Comparison of ENCODE assay signal across 16 mouse cellular contexts in genomic region chr14:46381457-46381856, GRCm38 (mm10). TPM values are rescaled to one million over a fixed set of nuclear protein-coding genes. Genes with fewer than 3 reads are reported as not detected.
DNase-seq lines count a peak whose midpoint lies in the region; ATAC-seq and TF ChIP-seq lines count a peak whose summit lies in the region.
"Had no signal": no experiment of that assay in that cellular context is flagged by ENCODE, and none has a peak within 500 bp of the region (broad histone marks: within the 10 kb centered on the region; RNA-seq: fewer than 3 reads in every experiment).

No protein-coding gene starts in this region.

- no peaks in the 10 kb centered on the region for H3K9me3 ChIP-seq in heart, embryonic 10.5 days
- no peaks in the 10 kb centered on the region for H3K9me3 ChIP-seq in embryonic facial prominence, embryonic 14.5 days (ENCODE audit: control insufficient read depth, low read length)
- no peaks in the 10 kb centered on the region for H3K9me3 ChIP-seq in midbrain, embryonic 15.5 days
- no peaks in the 10 kb centered on the region for H3K9me3 ChIP-seq in liver, postnatal 0 days (ENCODE audit: low read length)
- H3K9me3 ChIP-seq: hindbrain, embryonic 13.5 days; kidney, embryonic 15.5 days; midbrain, embryonic 10.5 days; neural tube, embryonic 12.5 days had no signal

- ATAC-seq in embryonic facial prominence, embryonic 14.5 days (ENCODE audit: low read depth): peak; percentile 35; the same call in 1 of the 2 replicates
- ATAC-seq in midbrain, embryonic 15.5 days (replicated peaks): no peak
- ATAC-seq in liver, postnatal 0 days: no peak
- ATAC-seq: activated CD4-positive, CD25-positive, alpha-beta regulatory T cell, adult 4 months had no signal

- H3K4me2 ChIP-seq in embryonic facial prominence, embryonic 14.5 days (ENCODE audit: low read depth, low read length): peak overlapping the region; percentile 70; the same call in 1 of the 2 replicates
- H3K4me2 ChIP-seq in midbrain, embryonic 15.5 days: no peak overlapping the region
- no peak overlapping the region for H3K4me2 ChIP-seq in liver, postnatal 0 days (ENCODE audit: low read depth, low read length)

- intact Hi-C loops in heart, adult 2 months (cut with DNase I): loop anchor here (10.0 kb wide), 1 partner anchor 307 kb away; no protein-coding TSS in a partner anchor

- no peak overlapping the region for H3K4me3 ChIP-seq in heart, adult 2 months
- H3K4me3 ChIP-seq in heart, embryonic 10.5 days: no peak overlapping the region
- H3K4me3 ChIP-seq in embryonic facial prominence, embryonic 14.5 days (ENCODE audit: low read depth, low read length): no peak overlapping the region
- no peak overlapping the region for H3K4me3 ChIP-seq in midbrain, embryonic 15.5 days
- H3K4me3 ChIP-seq in liver, postnatal 0 days (ENCODE audit: low read depth, low read length): no peak overlapping the region
- H3K4me3 ChIP-seq: kidney, embryonic 15.5 days; neural tube, embryonic 12.5 days had no signal

- no peak for TF ChIP-seq CTCF in heart, adult 2 months (IDR thresholded peaks at IDR 0.05)
- TF ChIP-seq CTCF in liver, postnatal 0 days (IDR thresholded peaks at IDR 0.05; ENCODE audit: low read depth): no peak

- peak; percentile 55 to 63 for DNase-seq in heart, adult 2 months
- no peak for DNase-seq in heart, embryonic 10.5 days (ENCODE audit: low spot score)
- peak; percentile 26 for DNase-seq in cerebellum, adult 11 months
- DNase-seq in embryonic facial prominence, embryonic 14.5 days (ENCODE audit: low spot score): peak; percentile 70
- peak; percentile 28 for DNase-seq in heart, postnatal 4 days
- DNase-seq in liver, postnatal 0 days: no peak
- no peak for DNase-seq in liver
- DNase-seq: right cerebral cortex, adult 18-20 months; thymus, postnatal 4 days had no signal

- no peaks in the 10 kb centered on the region; the same call in 1 of the 2 replicates for H3K27me3 ChIP-seq in heart, adult 2 months (ENCODE audit: control insufficient read depth, insufficient read depth, low read length)
- peaks cover 40% of the 10 kb centered on the region for H3K27me3 ChIP-seq in heart, embryonic 10.5 days (ENCODE audit: insufficient read depth, poor library complexity, severe bottlenecking)
- no peaks in the 10 kb centered on the region for H3K27me3 ChIP-seq in embryonic facial prominence, embryonic 14.5 days (replicated peaks; ENCODE audit: control insufficient read depth, insufficient read depth, low read length)
- H3K27me3 ChIP-seq in midbrain, embryonic 15.5 days (replicated peaks): peaks cover 50% of the 10 kb centered on the region
- H3K27me3 ChIP-seq in liver, postnatal 0 days (ENCODE audit: insufficient read depth, low read length): peaks cover 11% of the 10 kb centered on the region

- no peak for TF ChIP-seq EP300 in heart, adult 2 months (IDR thresholded peaks at IDR 0.05; ENCODE audit: insufficient read depth, low read depth, low read length)
- TF ChIP-seq EP300 in liver, postnatal 0 days (IDR thresholded peaks at IDR 0.05; ENCODE audit: low read depth): no peak

- WGBS in heart, adult 2 months: 31% methylated on average over 6 of the region's 6 CpGs
- whole genome bisulfite sequencing in heart, embryonic 10.5 days: 45% methylated on average over 6 of the region's 6 CpGs
- 41% methylated on average over 6 of the region's 6 CpGs for WGBS in embryonic facial prominence, embryonic 14.5 days
- 34% methylated on average over 6 of the region's 6 CpGs for WGBS in midbrain, embryonic 15.5 days
- 58% methylated on average over 6 of the region's 6 CpGs for WGBS in liver, postnatal 0 days (ENCODE audit: insufficient replicate concordance)

- H3K36me3 ChIP-seq in heart, adult 2 months (ENCODE audit: control insufficient read depth, insufficient read depth, low read length): no peaks in the 10 kb centered on the region
- peaks cover 16% of the 10 kb centered on the region for H3K36me3 ChIP-seq in heart, embryonic 10.5 days
- peaks cover 21% of the 10 kb centered on the region for H3K36me3 ChIP-seq in embryonic facial prominence, embryonic 14.5 days (ENCODE audit: control insufficient read depth, insufficient read depth, low read length)
- no peaks in the 10 kb centered on the region for H3K36me3 ChIP-seq in midbrain, embryonic 15.5 days (replicated peaks)
- no peaks in the 10 kb centered on the region for H3K36me3 ChIP-seq in liver, postnatal 0 days (replicated peaks; ENCODE audit: insufficient read depth, low read length)
- H3K36me3 ChIP-seq: hindbrain, embryonic 13.5 days; neural tube, embryonic 12.5 days had no signal

- no peak for TF ChIP-seq POLR2A in heart, adult 2 months (IDR thresholded peaks at IDR 0.05; ENCODE audit: insufficient read depth, low read depth, low read length)

- H3K4me1 ChIP-seq in heart, adult 2 months (ENCODE audit: control insufficient read depth, insufficient read depth, low read length): peaks cover 2% of the 10 kb centered on the region; the same call in 1 of the 2 replicates
- H3K4me1 ChIP-seq in heart, embryonic 10.5 days: peaks cover 24% of the 10 kb centered on the region
- peaks cover 30% of the 10 kb centered on the region for H3K4me1 ChIP-seq in embryonic facial prominence, embryonic 14.5 days (ENCODE audit: control insufficient read depth, insufficient read depth, low read length)
- peaks cover 21% of the 10 kb centered on the region for H3K4me1 ChIP-seq in midbrain, embryonic 15.5 days
- no peaks in the 10 kb centered on the region; the same call in 1 of the 2 replicates for H3K4me1 ChIP-seq in liver, postnatal 0 days (ENCODE audit: insufficient read depth)

- H3K9ac ChIP-seq in heart, adult 2 months (ENCODE audit: low read depth, low read length): no peak overlapping the region
- H3K9ac ChIP-seq in embryonic facial prominence, embryonic 14.5 days (ENCODE audit: low read depth, low read length): no peak overlapping the region
- H3K9ac ChIP-seq in midbrain, embryonic 15.5 days: no peak overlapping the region
- no peak overlapping the region for H3K9ac ChIP-seq in liver, postnatal 0 days (replicated peaks)
- H3K9ac ChIP-seq: hindbrain, embryonic 13.5 days; kidney, embryonic 15.5 days; lung, embryonic 14.5 days; neural tube, embryonic 12.5 days had no signal

- no peak overlapping the region for H3K27ac ChIP-seq in heart, adult 2 months
- H3K27ac ChIP-seq in heart, embryonic 10.5 days: no peak overlapping the region
- peak overlapping the region; percentile 70; the same call in 1 of the 2 replicates for H3K27ac ChIP-seq in embryonic facial prominence, embryonic 14.5 days (replicated peaks; ENCODE audit: low read depth, low read length)
- no peak overlapping the region for H3K27ac ChIP-seq in midbrain, embryonic 15.5 days
- no peak overlapping the region for H3K27ac ChIP-seq in liver, postnatal 0 days (ENCODE audit: low read depth)
- H3K27ac ChIP-seq: hindbrain, embryonic 13.5 days; kidney, embryonic 15.5 days; midbrain, embryonic 10.5 days; neural tube, embryonic 12.5 days had no signal

- H3K79me2 ChIP-seq in heart, adult 2 months (replicated peaks; ENCODE audit: control insufficient read depth, insufficient read depth, low read length): no peaks in the 10 kb centered on the region

RNA-seq across cellular contexts. Expression of gene Gm15217, which starts 2.2 kb away (rescaled TPM):
- total RNA-seq in heart, adult 2 months (2021): not detected
- polyA plus RNA-seq in heart, adult 2 months (2012; rRNA removed): not detected in 2 replicates
- polyA plus RNA-seq in heart, embryonic 10.5 days (2016; fragmentation: Nextera tagmentation; extraction: Ambion mirVana): 0.87 TPM in 1 of 2 replicates, not detected in the other
- polyA plus RNA-seq in embryonic facial prominence, embryonic 14.5 days (2014; fragmentation: Nextera tagmentation; extraction: Ambion mirVana): not detected in 2 replicates
- not detected for total RNA-seq in heart, postnatal 4 days (2021)
- polyA plus RNA-seq in midbrain, embryonic 15.5 days (2015; fragmentation: Nextera tagmentation; extraction: Ambion mirVana): not detected in 2 replicates
- polyA plus RNA-seq in liver, postnatal 0 days (2015; fragmentation: Nextera tagmentation; extraction: Ambion mirVana): not detected in 2 replicates
- polyA plus RNA-seq: activated CD4-positive, CD25-positive, alpha-beta regulatory T cell, adult 4 months; hindbrain, embryonic 13.5 days; midbrain, embryonic 10.5 days; neural tube, embryonic 12.5 days had no signal

RNA-seq across cellular contexts. Expression of gene Bmp4, which starts 9.0 kb away (rescaled TPM):
- total RNA-seq in heart, adult 2 months (2021): 10 to 100 TPM in 1 of 2 experiments, 1 to 10 TPM in 1; 7.6 to 14.4 TPM
- 35.6 and 36.5 TPM in 2 replicates for polyA plus RNA-seq in heart, adult 2 months (2012; rRNA removed)
- polyA plus RNA-seq in heart, embryonic 10.5 days (2016; fragmentation: Nextera tagmentation; extraction: Ambion mirVana): 32.0 and 71.3 TPM in 2 replicates
- polyA plus RNA-seq in embryonic facial prominence, embryonic 14.5 days (2014; fragmentation: Nextera tagmentation; extraction: Ambion mirVana): 12.3 and 16.4 TPM in 2 replicates
- total RNA-seq in heart, postnatal 4 days (2021): 10 to 100 TPM; 10.2 to 16.2 TPM
- 7.6 and 8.5 TPM in 2 replicates for polyA plus RNA-seq in midbrain, embryonic 15.5 days (2015; fragmentation: Nextera tagmentation; extraction: Ambion mirVana)
- 1.5 and 1.6 TPM in 2 replicates for polyA plus RNA-seq in liver, postnatal 0 days (2015; fragmentation: Nextera tagmentation; extraction: Ambion mirVana)

Comparison
In these comparisons a context has a peak if more than half of its experiments do, and no peak if none do; other contexts are left out.
1. DNase-seq: peak in heart, adult 2 months (2 of 2), cerebellum, adult 11 months (single experiment), embryonic facial prominence, embryonic 14.5 days (single experiment) and heart, postnatal 4 days (single experiment); none in heart, embryonic 10.5 days (single experiment), liver, postnatal 0 days (single experiment) and liver (single experiment).